Mouse (Mus musculus) liver, embryonic 16.5 days (tissue): Measurements from ENCODE around the gene Sars. TPM values are rescaled to one million over a fixed set of nuclear protein-coding genes. Genes with fewer than 3 reads are reported as not detected.
A peak's percentile ranks its signal among the peaks of the same experiment; 100 is the strongest.

Source experiments
- ATAC-seq: fragments of 200-750 bp; cut with Nextera tagmentation; 2 replicates; pipeline ENCODE4 v1.8.0; 2017; ENCODE audit warnings: low read depth, mild to moderate bottlenecking, moderate number of reproducible peaks, moderate library complexity
- H3K27ac ChIP-seq: fragments of 300-500 bp; sonication (generic); 2 replicates; pipeline ENCODE4 v1.5.1; 2014; ENCODE audit warnings: mild to moderate bottlenecking, low read length
- H3K27me3 ChIP-seq: fragments of 300-500 bp; sonication (generic); 2 replicates; pipeline ENCODE4 v1.6.1; 2014; ENCODE audit warnings: low read depth, low read length, mixed read lengths; ENCODE audit not compliant: control insufficient read depth, insufficient read depth
- H3K36me3 ChIP-seq: fragments of 300-500 bp; sonication (generic); 2 replicates; pipeline ENCODE4 v1.6.1; 2014; ENCODE audit warnings: mild to moderate bottlenecking; ENCODE audit not compliant: control insufficient read depth, insufficient read depth
- H3K4me1 ChIP-seq: fragments of 300-500 bp; sonication (generic); 2 replicates; pipeline ENCODE4 v1.6.1; 2014; ENCODE audit warnings: low read depth, low read length, mixed read lengths; ENCODE audit not compliant: control insufficient read depth
- H3K4me2 ChIP-seq: fragments of 300-500 bp; sonication (generic); 2 replicates; pipeline ENCODE4 v1.6.1; 2014; ENCODE audit warnings: low read depth, low read length, mixed read lengths
- H3K4me3 ChIP-seq: fragments of 300-500 bp; sonication (generic); 2 replicates; pipeline ENCODE4 v1.5.1; 2014; ENCODE audit warnings: low read depth, mild to moderate bottlenecking, low read length
- H3K9ac ChIP-seq: fragments of 300-500 bp; sonication (generic); 2 replicates; pipeline ENCODE4 v1.6.1; 2014; ENCODE audit warnings: low read depth, low read length
- H3K9me3 ChIP-seq: fragments of 300-500 bp; sonication (generic); replicated peaks from 2 replicates; pipeline ENCODE4 v1.6.1; 2016; ENCODE audit warnings: low read length; ENCODE audit not compliant: control insufficient read depth
- WGBS: fragments of 180-500 bp; shearing (Covaris S2); extraction: QIAGEN DNeasy Blood & Tissue Kit; methylation state at CpG from one replicate; pipeline ENCODE4 v1.1.7; 2014; ENCODE audit not compliant: insufficient replicate concordance; 5-methylcytosine and 5-hydroxymethylcytosine counted together
- polyA plus RNA-seq: library from polyadenylated mRNA; unstranded; fragments of >200 nt; fragmentation: Nextera tagmentation; extraction: Ambion mirVana; gene quantifications from 2 replicates; pipeline ENCODE4 v1.2.1, GENCODE M21; 2015

Gene Sars
- polyA plus RNA-seq, 1 experiment from 2014 or later: 72.6 TPM

DNA sequence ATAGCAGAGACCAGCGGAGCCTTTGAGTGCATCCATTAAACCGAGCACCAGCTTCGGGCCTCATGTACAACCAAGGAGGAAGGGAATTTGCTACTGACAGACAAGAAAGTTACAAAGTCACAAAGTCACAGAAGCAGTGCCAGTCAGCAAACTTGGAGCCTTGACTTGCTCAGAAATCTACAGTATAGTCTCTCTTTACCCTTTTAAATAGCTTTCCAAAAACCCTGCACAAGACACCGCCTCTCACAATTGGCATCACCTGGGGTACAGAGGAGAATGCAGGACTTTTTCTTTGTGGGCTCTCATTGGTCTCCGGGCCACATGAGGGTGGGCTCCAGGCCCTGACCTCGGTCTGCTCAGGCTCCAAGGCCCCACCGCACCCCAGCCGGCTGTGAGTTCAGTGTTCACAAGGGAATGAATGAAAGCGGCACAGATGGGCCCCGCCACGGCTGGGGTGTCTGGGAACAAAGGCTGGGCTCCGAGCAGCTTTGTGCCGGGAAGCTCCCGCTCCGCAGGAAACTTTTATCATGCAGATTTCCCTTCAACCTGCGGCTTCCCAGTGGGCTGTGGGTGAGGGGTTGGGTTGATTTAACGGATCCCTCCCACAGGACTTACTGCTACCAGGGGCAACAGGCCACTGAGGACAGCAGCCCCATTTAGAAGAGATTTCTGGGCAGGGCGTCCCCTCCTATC is 11.7 kb downstream of the Sars start:
- Histone ChIP-seq H3K9ac (no peak overlapping the region), H3K9me3 (no peaks in the 10 kb centered on the region), H3K4me3 (no peak overlapping the region), H3K27ac (no peak overlapping the region), H3K27me3 (no peaks in the 10 kb centered on the region), H3K4me1 (no peaks in the 10 kb centered on the region), H3K4me2 (no peak overlapping the region), H3K36me3 (peaks cover 74% of the 10 kb centered on the region)
- WGBS: 83% methylated on average over 18 of the region's 18 CpGs
- no peak for ATAC-seq

DNA sequence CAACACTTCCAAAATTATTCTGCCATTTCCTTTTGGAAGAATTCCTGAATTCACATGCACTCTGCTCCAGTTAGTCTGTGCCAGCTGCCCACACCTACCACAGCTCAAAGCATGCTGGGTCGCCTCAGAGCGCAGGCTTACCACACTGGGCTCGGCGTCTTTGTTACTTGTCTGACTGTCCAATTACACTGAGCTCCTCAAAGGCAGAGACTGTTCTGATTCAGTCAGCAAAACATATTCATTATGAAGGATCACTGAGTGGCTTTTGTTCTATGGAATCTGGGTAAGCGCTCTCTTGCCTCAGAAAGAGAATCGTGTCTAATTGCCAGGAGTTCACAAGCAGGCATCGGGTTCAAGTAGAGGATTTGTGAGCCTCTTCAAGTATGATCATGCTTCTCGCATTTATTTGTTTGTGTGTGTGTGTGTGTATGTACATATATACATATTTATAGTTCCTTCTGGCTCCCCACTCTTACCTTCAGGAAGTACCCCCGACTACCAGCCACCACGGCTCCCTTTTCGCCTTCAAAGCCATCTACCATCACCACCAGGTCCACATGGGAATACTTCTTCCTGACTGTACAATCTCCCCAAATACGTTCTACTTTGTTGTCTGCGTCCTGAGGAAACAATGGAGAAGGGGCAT is 12.3 kb downstream of the Sars start:
- H3K27ac ChIP-seq: no peak overlapping the region
- H3K4me3 ChIP-seq: no peak overlapping the region
- no peak for ATAC-seq
- no peaks in the 10 kb centered on the region for H3K9me3 ChIP-seq
- no peak overlapping the region for H3K9ac ChIP-seq
- H3K36me3 ChIP-seq: peaks cover 81% of the 10 kb centered on the region
- no peaks in the 10 kb centered on the region for H3K4me1 ChIP-seq
- 87% methylated on average over 13 of the region's 13 CpGs for WGBS
- no peaks in the 10 kb centered on the region for H3K27me3 ChIP-seq
- H3K4me2 ChIP-seq: no peak overlapping the region

DNA sequence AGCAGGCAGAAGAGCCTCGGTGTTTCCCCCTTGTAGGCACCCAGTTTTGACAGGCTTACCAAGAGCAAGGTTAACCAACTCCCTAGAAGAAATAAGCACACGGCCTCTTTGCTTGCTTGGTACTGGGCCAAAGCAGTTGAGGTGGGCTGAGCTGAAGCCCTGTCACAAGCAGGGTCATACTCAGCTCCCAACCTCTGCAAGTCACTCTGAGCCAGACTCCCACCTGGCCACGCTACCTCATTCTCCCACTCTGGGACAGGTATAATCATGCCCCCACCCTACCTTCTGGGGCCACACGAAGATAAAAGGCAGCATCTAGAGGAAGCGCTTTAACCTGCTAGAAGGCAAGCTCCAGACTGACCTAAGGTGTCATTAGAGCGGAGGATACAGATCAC is 19.4 kb downstream of the Sars start:
- 89% methylated on average over 6 of the region's 6 CpGs for WGBS

DNA sequence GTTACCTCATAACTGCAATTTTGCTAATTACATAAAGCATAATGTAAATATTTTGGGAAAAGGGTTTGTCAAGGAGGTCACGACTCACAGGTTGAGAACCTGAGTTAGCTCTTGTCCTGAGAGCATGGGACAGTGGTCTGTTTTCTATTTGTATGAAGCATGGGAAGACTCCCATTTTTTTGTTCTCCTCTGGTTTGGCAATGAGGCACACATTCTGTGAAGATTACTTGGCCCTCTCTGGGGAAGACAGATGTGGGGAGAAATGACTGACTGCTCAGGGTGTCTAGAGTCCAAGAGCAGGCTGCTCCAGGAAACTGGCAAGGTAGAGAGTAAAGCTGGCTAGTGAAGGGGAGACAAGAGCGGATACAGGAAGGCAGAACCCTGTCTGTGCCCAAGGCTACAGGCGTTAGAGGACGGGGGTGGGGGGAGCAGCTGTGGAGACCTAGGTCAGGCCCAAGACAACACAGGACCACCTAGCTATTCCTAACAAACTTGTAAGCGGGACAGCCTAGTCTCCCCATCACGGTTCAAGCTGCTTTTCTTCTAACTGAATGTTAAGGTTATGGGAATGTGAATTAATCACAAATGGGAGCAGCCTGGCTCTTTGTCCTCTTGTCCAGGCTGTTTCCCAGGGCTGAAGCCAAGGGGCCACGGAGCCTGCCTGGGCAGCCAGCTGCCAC is 19.9 kb downstream of the Sars start:
- no peak overlapping the region for H3K4me3 ChIP-seq
- WGBS: 74% methylated on average over 7 of the region's 7 CpGs
- no peak overlapping the region for H3K27ac ChIP-seq
- no peak for ATAC-seq
- H3K4me1 ChIP-seq: no peaks in the 10 kb centered on the region
- H3K9ac ChIP-seq: no peak overlapping the region
- H3K36me3 ChIP-seq: peaks cover 44% of the 10 kb centered on the region
- no peaks in the 10 kb centered on the region for H3K9me3 ChIP-seq
- no peak overlapping the region for H3K4me2 ChIP-seq
- no peaks in the 10 kb centered on the region for H3K27me3 ChIP-seq

More for the DNA sequence above, 19.4 kb downstream of the Sars start:
- H3K4me2 ChIP-seq: no peak overlapping the region
- no peaks in the 10 kb centered on the region for H3K27me3 ChIP-seq
- no peak for ATAC-seq
- H3K9ac ChIP-seq: no peak overlapping the region
- no peak overlapping the region for H3K4me3 ChIP-seq
- no peaks in the 10 kb centered on the region for H3K9me3 ChIP-seq
- no peaks in the 10 kb centered on the region for H3K4me1 ChIP-seq
- peaks cover 46% of the 10 kb centered on the region for H3K36me3 ChIP-seq
- H3K27ac ChIP-seq: no peak overlapping the region

DNA sequence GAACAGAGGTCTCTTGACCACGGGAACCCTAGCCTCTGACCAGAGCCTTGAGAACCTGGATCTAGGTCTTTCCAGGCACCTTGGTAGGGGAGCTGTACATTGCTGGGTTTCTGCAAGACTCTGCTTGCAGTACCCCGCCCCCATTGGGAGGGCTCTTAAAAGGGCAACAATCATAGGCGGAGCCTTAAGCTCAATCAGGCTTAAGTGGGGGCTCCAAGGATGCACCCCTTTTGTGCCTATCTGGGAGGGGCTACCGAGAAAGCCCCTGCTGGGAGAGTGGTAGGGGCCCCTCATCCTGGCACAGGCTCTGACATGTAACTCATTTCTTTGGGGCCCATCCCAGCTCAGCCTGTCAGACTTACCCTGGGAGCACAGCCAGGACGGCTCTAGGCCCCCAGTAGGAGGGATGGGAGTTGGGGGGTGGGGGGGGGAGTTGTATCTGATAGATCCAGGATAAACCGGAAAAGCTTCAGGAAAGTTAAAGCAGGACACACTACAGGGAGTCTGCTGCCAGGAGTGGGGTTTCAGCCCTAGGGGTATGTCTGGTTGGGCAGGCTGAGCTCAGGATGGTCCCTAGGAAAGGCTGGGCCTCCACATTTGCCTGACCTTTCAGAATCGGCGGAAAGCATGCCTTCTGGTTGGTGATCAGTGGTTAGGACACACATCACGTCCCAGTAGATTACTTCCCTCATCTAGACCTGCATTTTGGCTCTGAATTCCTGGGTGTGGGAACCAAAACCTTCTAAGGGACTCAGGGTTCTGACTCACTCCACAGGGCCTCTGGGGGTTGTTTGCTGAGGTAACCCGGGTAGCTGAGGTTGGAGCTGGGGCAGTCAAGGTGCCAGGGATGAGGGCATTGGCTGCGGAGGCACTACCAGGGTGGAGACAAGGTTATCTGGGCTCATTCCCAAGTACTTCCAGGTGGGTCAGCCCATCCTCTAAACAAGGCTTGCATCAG is 20.9 kb downstream of the Sars start:
- H3K9me3 ChIP-seq: no peaks in the 10 kb centered on the region
- 0 out of 2 replicates have a peak, but pooled peaks have one; percentile 12 for ATAC-seq
- 26% methylated on average over 11 of the region's 11 CpGs for WGBS
- H3K27me3 ChIP-seq: no peaks in the 10 kb centered on the region
- no peak overlapping the region for H3K4me3 ChIP-seq
- no peak overlapping the region for H3K4me2 ChIP-seq
- H3K9ac ChIP-seq: no peak overlapping the region
- H3K36me3 ChIP-seq: peaks cover 35% of the 10 kb centered on the region
- H3K4me1 ChIP-seq: no peaks in the 10 kb centered on the region
- H3K27ac ChIP-seq: no peak overlapping the region

DNA sequence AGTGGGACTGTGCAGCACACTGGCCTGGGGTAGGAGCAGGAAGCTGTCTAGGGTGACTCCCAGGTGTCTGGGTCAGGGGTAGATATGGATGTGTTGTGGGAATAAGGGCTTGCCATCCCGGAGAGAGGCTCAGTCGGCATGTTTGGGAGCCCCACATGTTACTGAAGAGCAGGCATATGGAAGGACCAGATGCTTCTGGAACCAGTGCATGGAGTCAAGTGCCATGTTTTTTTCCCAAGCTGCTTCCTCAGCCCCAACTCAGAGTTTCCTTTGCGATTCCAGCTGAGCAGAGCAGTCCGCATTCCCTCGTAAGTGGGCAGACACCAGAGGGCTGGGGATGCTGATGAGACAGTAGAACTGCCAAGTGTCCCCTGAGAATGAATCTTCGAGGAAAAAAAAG is 22.0 kb downstream of the Sars start:
- no peak overlapping the region for H3K27ac ChIP-seq
- H3K27me3 ChIP-seq: no peaks in the 10 kb centered on the region
- H3K4me1 ChIP-seq: no peaks in the 10 kb centered on the region
- 41% methylated on average over 6 of the region's 6 CpGs for WGBS
- H3K4me3 ChIP-seq: no peak overlapping the region
- no peak overlapping the region for H3K4me2 ChIP-seq
- no peak for ATAC-seq
- H3K9me3 ChIP-seq: no peaks in the 10 kb centered on the region
- H3K9ac ChIP-seq: no peak overlapping the region
- H3K36me3 ChIP-seq: peaks cover 24% of the 10 kb centered on the region

DNA sequence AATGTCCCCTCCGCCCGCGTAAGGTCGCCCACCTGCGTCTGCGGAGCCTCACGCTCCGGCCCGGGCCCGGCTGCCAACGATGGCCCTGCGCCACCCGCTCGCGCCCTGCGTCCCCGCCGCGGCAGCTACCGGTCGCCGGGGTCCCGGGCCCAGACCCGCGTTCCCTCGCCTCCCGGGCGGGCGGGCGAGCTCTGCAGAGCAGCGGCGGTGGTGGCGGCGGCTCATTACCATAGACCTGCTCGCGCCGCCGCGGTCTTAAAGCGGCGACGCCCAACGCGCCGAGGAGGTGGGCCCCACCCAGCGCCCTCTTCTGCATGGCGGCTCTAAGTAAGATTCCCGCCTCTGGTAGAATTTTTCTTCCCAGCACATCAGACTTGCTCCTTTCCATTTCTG is 29.2 kb downstream of the Sars start:
- Histone ChIP-seq H3K4me2 (peak overlapping the region; percentile 96), H3K27me3 (peaks cover 27% of the 10 kb centered on the region), H3K36me3 (no peaks in the 10 kb centered on the region), H3K4me3 (peak overlapping the region; percentile 62), H3K9ac (peak overlapping the region; percentile 58), H3K27ac (no peak overlapping the region), H3K9me3 (peaks cover 8% of the 10 kb centered on the region; the same call in 1 of the 2 replicates), H3K4me1 (peaks cover 5% of the 10 kb centered on the region)
- WGBS: under 1% methylated on average over 48 of the region's 48 CpGs
- peak; percentile 75 for ATAC-seq

DNA sequence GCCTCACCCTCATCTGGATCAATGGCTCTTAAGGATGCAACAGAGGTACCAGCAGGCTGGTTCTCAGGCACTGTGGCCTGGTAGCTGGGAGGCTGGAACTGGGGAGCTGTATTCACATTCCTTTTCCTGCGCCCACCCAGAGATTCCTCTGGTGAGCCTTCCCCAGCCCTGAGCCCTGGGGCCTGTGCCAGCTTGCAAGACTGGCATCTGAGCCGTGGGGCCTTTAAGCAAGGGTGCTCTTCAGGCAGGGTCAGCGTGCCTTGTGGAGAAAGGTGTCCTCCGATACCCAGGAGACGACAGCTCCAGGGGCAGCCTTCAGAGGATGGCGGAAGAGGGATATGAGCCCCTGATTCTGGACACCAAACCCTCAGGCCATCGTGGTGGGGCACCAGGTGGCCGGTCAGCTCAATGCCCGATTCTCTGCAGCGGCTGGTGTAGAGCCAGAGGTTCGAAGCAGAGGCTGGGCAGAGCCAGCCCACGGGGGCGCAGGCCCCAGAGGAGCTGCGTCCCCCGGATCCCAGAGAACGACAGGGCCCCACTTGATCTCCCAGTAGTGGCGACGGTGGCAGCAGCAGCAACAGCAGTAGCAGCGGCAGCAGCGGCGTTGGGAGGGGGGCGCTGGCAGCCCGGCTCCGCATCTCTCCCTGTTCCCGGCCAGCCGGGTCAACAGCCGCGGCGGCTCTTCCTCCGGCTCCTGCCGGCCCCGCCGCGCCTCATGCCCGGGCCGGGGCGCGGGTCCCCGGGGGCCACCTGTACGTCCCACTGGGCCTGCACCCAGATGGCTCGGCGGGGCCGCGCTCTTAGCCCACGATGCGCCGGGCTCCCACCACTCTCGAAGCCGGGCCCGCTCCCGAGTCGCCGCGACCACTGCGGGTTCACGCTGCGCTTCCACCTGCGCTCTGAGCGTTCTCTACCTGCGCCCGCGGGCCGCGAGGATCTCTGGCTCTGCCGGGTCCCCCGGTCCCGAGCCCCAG is 29.9 kb downstream of the Sars start, which contains the start of gene Celsr2:
Celsr2 (minus strand) TSS at position 696 of the 974 bp plus-strand sequence.
- peak within 1 kb of the TSS; percentile 62 for H3K4me3 ChIP-seq
- H3K4me1 ChIP-seq: peaks cover 5% of the 10 kb centered on the region
- H3K9me3 ChIP-seq: peaks cover 8% of the 10 kb centered on the region; the same call in 1 of the 2 replicates
- H3K4me2 ChIP-seq: peak within 1 kb of the TSS; percentile 96
- no peak; the same call in 1 of the 2 replicates for ATAC-seq
- peak within 1 kb of the TSS; percentile 58 for H3K9ac ChIP-seq
- H3K27me3 ChIP-seq: peaks cover 27% of the 10 kb centered on the region
- 8% methylated on average over 67 of the region's 67 CpGs for WGBS
- no peak within 1 kb of the TSS for H3K27ac ChIP-seq
- no peaks in the 10 kb centered on the region for H3K36me3 ChIP-seq
